21 mouse cellular contexts compared by ENCODE assay signal in the genomic region with DNA sequence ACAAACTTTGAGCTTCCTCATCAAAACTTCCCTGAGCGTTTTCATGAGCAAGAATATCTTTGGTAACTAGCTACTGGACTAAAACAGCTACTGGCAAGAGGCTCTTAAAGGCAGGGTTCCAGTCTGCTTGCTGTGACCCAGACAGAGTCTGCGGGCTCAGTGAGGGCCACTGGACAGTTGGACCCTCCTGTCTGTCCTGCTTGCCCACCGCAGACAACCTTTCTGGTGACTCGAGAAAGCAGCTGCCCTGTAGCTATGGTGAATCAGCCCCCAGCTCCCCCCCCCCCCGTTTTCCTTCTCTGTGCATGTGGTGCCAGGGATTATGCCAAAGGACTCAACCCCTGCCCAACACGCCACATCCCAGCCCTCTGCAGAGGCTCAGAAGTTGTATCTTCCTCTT. TPM values are rescaled to one million over a fixed set of nuclear protein-coding genes. Genes with fewer than 3 reads are reported as not detected.
DNase-seq lines count a peak whose midpoint lies in the region; TF ChIP-seq lines count a peak whose summit lies in the region.
"Had no signal": no experiment of that assay in that cellular context is flagged by ENCODE, and none has a peak within 500 bp of the region (broad histone marks: within the 10 kb centered on the region; RNA-seq: fewer than 3 reads in every experiment).

No protein-coding gene starts in this region.

- no peaks in the 10 kb centered on the region for H3K36me3 ChIP-seq in kidney, adult 2 months (ENCODE audit: control insufficient read depth, insufficient read depth, low read length)
- H3K36me3 ChIP-seq: hindbrain, embryonic 15.5 days had no signal

- WGBS in kidney, adult 2 months: 68% methylated on average over 6 of the region's 6 CpGs

- TF ChIP-seq POLR2A in kidney, adult 2 months (IDR thresholded peaks at IDR 0.05; ENCODE audit: low read depth, low read length): no peak
- no peak for TF ChIP-seq POLR2A in cortical plate, adult 2 months (IDR thresholded peaks at IDR 0.05; ENCODE audit: extremely low read depth, insufficient read depth, low read length)

- no peaks in the 10 kb centered on the region for H3K27me3 ChIP-seq in kidney, adult 2 months (replicated peaks; ENCODE audit: control insufficient read depth, insufficient read depth, low read length)
- H3K27me3 ChIP-seq: embryonic facial prominence, embryonic 12.5 days; hindbrain, embryonic 15.5 days; liver, embryonic 12.5 days; midbrain, embryonic 13.5 days had no signal

- H3K4me1 ChIP-seq in kidney, adult 2 months (ENCODE audit: control insufficient read depth, insufficient read depth, low read length): peaks cover 25% of the 10 kb centered on the region
- peaks cover 2% of the 10 kb centered on the region for H3K4me1 ChIP-seq in cortical plate, adult 2 months (ENCODE audit: control insufficient read depth, insufficient read depth, low read length)
- H3K4me1 ChIP-seq: embryonic facial prominence, embryonic 12.5 days had no signal

- no peak overlapping the region for H3K4me3 ChIP-seq in gastrocnemius, adult 2 months
- no peak overlapping the region for H3K4me3 ChIP-seq in kidney, adult 2 months (ENCODE audit: insufficient read depth, low read depth, low read length)
- no peak overlapping the region for H3K4me3 ChIP-seq in cortical plate, adult 2 months (ENCODE audit: insufficient read depth, low read length)
- H3K4me3 ChIP-seq: embryonic facial prominence, embryonic 12.5 days; hindbrain, embryonic 10.5 days; hindbrain, embryonic 15.5 days; liver, embryonic 12.5 days; midbrain, embryonic 13.5 days had no signal

- H3K27ac ChIP-seq in gastrocnemius, adult 2 months: peak overlapping the region; percentile 66
- peak overlapping the region; percentile 57 for H3K27ac ChIP-seq in kidney, adult 2 months (ENCODE audit: insufficient read depth, low read depth, low read length)
- H3K27ac ChIP-seq in cortical plate, adult 2 months (ENCODE audit: insufficient read depth, low read length): peak overlapping the region; percentile 6; the same call in 1 of the 2 replicates
- H3K27ac ChIP-seq: embryonic facial prominence, embryonic 12.5 days; hindbrain, embryonic 10.5 days; hindbrain, embryonic 15.5 days; liver, embryonic 12.5 days; macrophage; midbrain, embryonic 13.5 days had no signal

- TF ChIP-seq CTCF in gastrocnemius, adult 2 months (IDR thresholded peaks at IDR 0.05): no peak
- TF ChIP-seq CTCF in kidney, adult 2 months (conservative IDR thresholded peaks at IDR 0.05; ENCODE audit: insufficient read depth, insufficient read length, low read depth, low read length): no peak
- no peak for TF ChIP-seq CTCF in cortical plate, adult 2 months (IDR thresholded peaks at IDR 0.05; ENCODE audit: extremely low read depth, insufficient read depth, low read length)

- intact Hi-C loops in gastrocnemius, adult 2 months (cut with DNase I): no loop called here

- DNase-seq in gastrocnemius, adult 2 months: no peak
- no peak for DNase-seq in gastrocnemius, postnatal 10 days
- DNase-seq in kidney, adult 2 months: no peak
- no peak for DNase-seq in kidney, adult 9 months
- peak; percentile 38 for DNase-seq in 3134 (ENCODE audit: extremely low read depth, insufficient read length, low spot score)
- DNase-seq in embryo, embryonic 10.5 days (ENCODE audit: low spot score): no peak
- DNase-seq: cerebellum, adult 2 months; cerebellum, postnatal 25 days; embryo, embryonic 11 days; gastrocnemius, postnatal 36 days; left cerebral cortex, postnatal 4 days; liver, postnatal 0 days; right cerebral cortex, postnatal 25 days; thymus, postnatal 14 days had no signal

RNA-seq across cellular contexts. Expression of gene Mok, which starts 43.5 kb away (rescaled TPM):
- total RNA-seq in gastrocnemius, adult 2 months (2021): under 1 TPM; 0.20 to 0.22 TPM
- total RNA-seq in gastrocnemius, postnatal 10 days (2021): under 1 TPM; 0.21 to 0.25 TPM
- 9.8 and 10.1 TPM in 2 replicates for polyA plus RNA-seq in kidney, adult 2 months (2012; rRNA removed)
- polyA plus RNA-seq in cortical plate, adult 2 months (2012; rRNA removed): 10.6 and 12.4 TPM in 2 replicates

RNA-seq across cellular contexts. Expression of gene Zfp839, which starts 52.9 kb away (rescaled TPM):
- 1 to 10 TPM; 7.0 to 7.7 TPM for total RNA-seq in gastrocnemius, adult 2 months (2021)
- total RNA-seq in gastrocnemius, postnatal 10 days (2021): 1 to 10 TPM; 5.0 to 6.4 TPM
- polyA plus RNA-seq in kidney, adult 2 months (2012; rRNA removed): 6.9 and 9.0 TPM in 2 replicates
- 7.0 and 7.8 TPM in 2 replicates for polyA plus RNA-seq in cortical plate, adult 2 months (2012; rRNA removed)

RNA-seq across cellular contexts. Expression of gene Wdr20, which starts 59.5 kb away (rescaled TPM):
- total RNA-seq in gastrocnemius, adult 2 months (2021): 10 to 100 TPM; 18.9 to 22.0 TPM
- 10 to 100 TPM; 20.5 TPM for total RNA-seq in gastrocnemius, postnatal 10 days (2021)
- 24.0 and 24.5 TPM in 2 replicates for polyA plus RNA-seq in kidney, adult 2 months (2012; rRNA removed)
- polyA plus RNA-seq in cortical plate, adult 2 months (2012; rRNA removed): 23.9 and 24.2 TPM in 2 replicates

Comparison
In these comparisons a context has a peak if more than half of its experiments do, and no peak if none do; other contexts are left out.
1. H3K27ac ChIP-seq: peak in every context shown above with its lines; median percentile 66 in gastrocnemius, adult 2 months; 57 in kidney, adult 2 months; 6 in cortical plate, adult 2 months.